Mouse (Mus musculus) c-Kit-negative CD71-positive TER-119-positive erythroid progenitor cells, embryonic 14.5 days (primary cell): Measurements from ENCODE around the gene Rpl34.

Experiments
- DNase-seq: peaks from one replicate; pipeline ENCODE4 v3.0.0-alpha.2; 2013; ENCODE audit warnings: low read depth, low spot score

Rpl34 gene

DNA sequence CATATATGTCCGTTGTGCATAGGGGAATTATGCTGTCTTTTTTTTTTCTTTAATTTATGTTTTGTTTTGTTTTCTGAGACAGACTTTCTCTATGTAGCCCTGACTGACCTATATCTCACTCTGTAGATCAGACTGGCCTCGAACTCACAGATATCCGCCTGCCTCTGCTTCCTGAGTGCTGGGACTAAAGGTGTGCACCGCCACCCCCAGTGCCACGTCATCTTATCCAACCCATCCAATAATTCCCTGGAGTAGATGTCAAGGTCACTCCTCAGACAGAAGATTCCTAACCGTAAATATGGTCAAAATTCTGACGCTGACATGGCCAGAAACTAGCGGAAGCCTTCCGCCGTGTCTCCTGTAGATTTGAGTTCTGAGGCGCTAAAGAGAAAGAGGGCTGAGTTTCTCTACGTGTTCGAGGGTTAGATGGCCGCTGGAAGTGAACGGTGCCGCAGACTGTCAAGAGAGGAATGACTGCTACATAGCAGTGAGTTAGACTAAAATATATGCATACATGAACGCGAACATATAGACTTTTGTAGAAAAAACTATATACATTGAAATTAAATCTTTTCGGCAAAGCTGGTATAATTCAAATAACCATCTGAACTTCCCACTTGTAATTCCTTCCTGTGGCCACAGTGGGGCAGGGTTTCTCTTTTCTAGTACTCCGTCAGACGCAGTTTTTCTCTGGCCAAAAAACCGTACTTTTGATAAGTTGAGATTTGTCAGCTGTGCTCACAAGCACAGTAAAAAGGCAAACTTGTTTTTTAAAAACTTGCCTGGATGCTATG, 15.2 kb downstream of the Rpl34 start:
- no peak for DNase-seq

- DNase-seq, result no peak
Observed at GRCm38 (mm10) chr3:130712891-130713290, 17.3 kb downstream of the Rpl34 start.

- DNase-seq, result no peak
Observed at GRCm38 (mm10) chr3:130710103-130710502, 20.1 kb downstream of the Rpl34 start.

DNA sequence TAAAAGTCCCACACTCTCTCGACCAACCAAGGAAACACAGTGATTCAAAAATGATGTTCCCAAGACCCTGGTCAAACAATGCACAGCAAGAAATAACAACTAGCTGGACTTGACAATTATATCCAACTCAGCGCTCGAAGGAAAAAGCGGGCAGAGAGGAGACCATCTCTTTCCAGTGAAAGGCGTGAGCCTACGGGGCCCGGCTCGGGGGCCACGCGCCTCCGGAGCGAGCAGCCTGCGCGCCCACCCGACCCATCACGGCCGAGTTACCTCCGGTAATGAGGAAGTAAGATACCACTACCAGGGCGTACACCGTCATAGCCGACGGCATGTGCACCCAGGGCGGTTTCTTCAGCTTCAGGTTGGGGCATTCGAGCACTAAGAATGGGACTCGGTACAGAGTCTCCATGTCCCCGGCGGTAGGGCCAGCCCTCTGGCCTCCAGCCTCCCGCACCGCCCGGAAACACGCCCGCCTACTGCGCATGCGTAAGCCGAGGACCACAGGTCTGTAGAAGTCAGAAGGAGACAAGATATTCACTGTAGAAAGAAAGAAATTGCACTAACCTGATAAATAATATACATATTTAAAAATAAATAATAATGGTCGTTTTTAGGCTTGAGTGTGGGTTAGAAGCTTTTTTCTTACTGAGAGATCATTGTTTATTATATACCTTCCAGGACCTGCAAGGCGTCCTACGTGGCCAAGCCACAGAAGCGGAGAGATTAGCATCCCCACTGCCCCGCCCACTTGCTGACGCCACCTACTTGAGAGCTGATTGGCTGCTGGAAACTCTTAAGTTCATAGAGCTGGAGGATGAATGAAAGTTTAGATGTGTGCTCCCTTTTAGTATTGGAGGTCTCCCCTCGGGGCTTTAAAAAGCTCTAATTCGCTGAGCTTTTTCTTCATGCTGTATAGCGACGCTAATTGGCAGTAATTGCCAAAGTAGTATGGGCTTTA, 21.0 kb downstream of the Rpl34 start, which contains the start of gene Ostc:
TSS of gene Ostc (minus strand) at position 478 of the 958 bp plus-strand sequence.
- DNase-seq, result peak; percentile 97

DNA sequence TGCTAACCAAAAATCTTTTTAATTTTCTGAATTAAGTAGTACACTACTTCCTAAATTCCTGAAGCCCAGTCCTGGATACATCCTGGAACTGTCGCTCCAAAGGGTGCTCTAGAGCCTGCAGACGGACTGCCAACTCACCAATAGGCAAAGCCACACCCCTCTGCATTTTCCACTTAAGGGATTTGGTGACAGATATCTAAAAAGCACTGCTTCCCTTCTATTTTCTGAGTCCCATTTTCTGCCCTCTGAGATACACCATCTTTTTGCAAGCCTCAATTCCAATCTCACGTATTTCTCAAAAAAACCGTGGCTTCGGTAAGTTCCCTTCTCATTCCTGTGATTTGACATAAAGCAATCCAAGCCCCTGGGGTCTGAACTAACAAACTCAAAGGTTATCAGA, 21.7 kb downstream of the Rpl34 start:
- no peak for DNase-seq

GRCm38 (mm10) chr3:130702289-130702688, 27.9 kb downstream of the Rpl34 start:
- no peak for DNase-seq

- DNase-seq, result no peak
Observed at GRCm38 (mm10) chr3:130697622-130698021, 32.6 kb downstream of the Rpl34 start.

DNA sequence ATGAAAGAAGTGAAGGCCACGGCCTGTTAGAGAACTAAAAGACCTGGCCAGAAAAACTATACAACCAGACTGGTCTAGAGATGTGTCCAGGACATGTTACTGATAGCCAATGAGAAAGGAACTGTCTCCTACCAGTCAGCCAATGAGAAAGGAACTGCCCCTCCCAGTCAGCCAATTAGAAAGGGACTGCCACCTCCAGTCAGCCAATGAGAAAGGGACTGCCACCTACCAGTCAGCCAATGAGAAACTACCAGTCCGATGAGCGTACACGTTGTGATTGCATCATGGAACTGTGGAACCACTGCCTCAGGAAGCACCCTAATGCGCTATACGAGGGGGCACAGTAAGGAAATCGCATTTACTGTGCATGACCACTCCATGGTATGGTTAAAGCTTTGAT, 35.5 kb downstream of the Rpl34 start:
- no peak for DNase-seq

DNA sequence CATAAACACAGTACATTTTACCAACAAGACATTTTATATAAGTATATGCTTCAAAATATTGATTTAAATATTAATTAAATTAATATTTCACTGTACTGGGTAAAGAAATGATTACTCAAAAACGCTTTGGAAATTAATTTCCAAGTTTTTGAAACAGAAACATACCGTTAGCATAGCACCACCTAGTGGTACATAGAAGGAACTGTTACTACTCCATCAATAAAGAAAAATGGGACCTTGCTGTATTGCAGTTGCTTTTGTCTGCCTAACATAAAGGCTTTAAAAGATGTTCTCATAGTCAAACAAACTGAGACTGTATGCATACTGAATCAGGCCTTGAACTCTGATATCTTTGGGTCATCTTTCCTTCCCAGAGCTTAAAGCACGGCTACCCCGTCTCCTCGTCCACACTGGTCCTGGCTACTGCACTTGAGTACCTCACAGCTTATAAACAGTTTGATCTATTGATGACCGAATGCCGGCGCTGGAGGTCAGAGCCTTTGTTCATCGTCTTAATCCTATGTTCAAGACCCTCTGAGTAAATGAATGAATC, 36.1 kb downstream of the Rpl34 start:
- DNase-seq, result no peak

GRCm38 (mm10) chr3:130691596-130692170, 38.5 kb downstream of the Rpl34 start:
- no peak for DNase-seq

DNA sequence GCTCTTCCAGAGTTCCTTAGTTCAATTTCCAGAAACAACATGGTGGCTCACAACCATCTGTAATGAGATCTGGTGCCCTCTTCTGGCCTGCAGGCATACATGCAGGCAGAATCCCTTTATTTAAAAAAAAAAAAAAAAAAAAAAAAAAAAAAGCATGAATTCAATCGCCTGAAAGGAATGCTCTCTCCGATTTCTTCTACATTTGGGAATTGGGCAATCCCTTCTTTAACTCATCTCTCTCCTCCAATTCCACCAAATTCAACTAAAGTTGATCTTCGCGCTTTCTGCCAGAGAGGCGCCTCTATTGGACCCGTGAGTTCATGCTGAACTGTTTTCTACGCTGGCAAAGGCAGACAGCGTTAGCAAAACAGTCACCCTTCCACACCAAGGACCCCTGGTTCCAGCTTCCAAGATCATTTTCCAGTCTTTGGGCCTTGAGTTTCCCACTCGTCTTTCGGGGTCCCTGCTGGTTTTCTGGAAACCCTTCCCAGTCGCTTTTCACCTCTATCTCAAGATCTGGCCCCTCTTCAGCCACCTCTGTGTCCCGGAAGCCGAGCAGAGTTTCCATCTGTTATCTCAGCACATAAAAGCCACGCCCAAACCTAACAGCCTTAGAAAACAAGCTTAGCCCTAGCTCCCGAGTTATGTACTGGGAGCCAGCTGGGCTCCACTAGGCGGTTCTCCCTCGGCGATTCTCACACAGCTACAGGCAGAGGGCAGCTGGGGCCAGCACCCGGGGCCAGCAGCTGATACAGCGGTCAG, 39.2 kb downstream of the Rpl34 start:
- peak; percentile 71 for DNase-seq

- DNase-seq, result no peak
Observed at GRCm38 (mm10) chr3:130689630-130690029, 40.6 kb downstream of the Rpl34 start.

- no peak for DNase-seq
Observed at GRCm38 (mm10) chr3:130687051-130687450, 43.1 kb downstream of the Rpl34 start.

DNA sequence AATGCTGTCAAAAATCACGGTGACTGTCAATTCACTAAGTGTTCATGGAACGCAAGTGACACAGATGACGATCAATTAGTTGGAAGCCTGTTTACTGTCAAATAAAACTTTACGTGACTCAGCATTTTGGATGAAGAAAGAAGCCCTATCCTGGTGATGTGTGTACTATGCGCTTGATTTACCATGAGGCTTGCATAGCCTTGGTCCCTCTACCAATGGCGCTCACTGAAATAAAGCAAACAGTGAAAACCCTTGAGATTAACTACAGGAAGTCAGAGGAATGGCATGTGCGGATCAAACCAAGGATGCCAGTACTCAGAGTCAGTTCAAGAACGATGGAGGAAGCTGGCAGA, 45.2 kb downstream of the Rpl34 start:
- DNase-seq, result no peak

DNA sequence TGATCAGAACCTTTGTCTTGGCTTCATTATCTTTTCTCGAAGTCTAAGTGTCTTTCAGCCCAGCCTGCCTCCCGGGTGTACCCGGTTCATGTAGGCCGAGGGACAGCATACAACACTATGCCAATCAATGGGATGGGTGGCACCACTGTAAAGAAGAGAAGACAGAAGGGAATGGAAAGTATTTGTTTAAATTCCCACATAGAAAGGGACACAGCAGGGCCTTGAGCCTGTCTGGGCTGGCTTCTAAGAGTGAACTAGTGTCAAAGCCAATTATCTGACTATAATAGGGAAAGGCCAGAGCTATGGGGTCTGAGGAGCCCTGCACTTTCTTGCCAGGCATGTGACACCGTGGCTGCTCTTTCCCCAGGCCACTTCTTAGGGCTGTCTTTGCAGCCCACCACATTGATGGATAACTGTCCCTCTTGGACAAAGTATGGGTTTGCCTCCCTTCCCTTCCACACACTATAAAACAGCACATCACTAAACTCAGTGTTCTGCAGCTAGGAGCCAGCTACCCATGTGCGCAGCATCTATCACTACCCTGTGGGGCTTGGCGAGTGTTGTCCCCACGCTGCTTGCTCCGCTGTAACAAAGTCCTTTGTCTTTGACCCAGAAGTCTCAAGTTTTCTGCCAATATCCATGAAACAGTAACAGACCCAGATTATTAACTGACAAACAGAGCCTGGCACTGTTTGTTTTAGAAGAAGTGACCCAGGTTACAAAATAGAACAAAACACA, 45.8 kb downstream of the Rpl34 start:
- DNase-seq, result no peak

GRCm38 (mm10) chr3:130683836-130684235, 46.4 kb downstream of the Rpl34 start:
- DNase-seq, result no peak

GRCm38 (mm10) chr3:130682183-130682582, 48.0 kb downstream of the Rpl34 start:
- DNase-seq, result no peak

- DNase-seq, result no peak
Observed at GRCm38 (mm10) chr3:130681226-130681625, 49.0 kb downstream of the Rpl34 start.

GRCm38 (mm10) chr3:130677671-130678460, 52.3 kb downstream of the Rpl34 start:
- no peak for DNase-seq
